ENCODE assay signal across 9 mouse cellular contexts in the genomic region with DNA sequence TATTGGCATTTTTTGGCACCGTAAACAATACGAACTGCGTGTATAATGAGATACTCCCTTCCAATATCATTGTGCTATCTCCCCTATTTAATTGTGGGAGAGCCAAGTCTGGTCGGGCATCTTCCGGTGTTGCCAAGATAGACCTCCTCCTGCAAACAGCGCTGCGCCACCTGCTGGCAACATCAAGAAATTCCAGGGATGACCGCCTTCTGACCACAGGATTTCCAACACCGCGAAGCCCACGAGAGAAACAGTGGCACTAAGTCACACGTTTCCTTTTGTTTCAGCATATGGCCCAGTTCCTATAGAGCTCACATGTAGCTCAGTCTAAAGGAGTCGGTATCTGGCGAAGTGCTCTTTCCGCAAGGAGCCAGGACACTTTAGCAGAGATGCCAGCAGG. TPM values are rescaled to one million over a fixed set of nuclear protein-coding genes. Genes with fewer than 3 reads are reported as not detected.
A peak's percentile ranks its signal among the peaks of the same experiment; 100 is the strongest.
DNase-seq lines count a peak whose midpoint lies in the region; ATAC-seq lines count a peak whose summit lies in the region.
"Had no signal": no experiment of that assay in that cellular context is flagged by ENCODE, and none has a peak within 500 bp of the region (broad histone marks: within the 10 kb centered on the region; RNA-seq: fewer than 3 reads in every experiment).

No protein-coding gene starts in this region.

- no peak for ATAC-seq in hindbrain, embryonic 15.5 days (ENCODE audit: low FRiP score, low read depth)
- no peak for ATAC-seq in limb, embryonic 11.5 days (ENCODE audit: insufficient number of reproducible peaks, low FRiP score, low TSS enrichment, low read depth)
- peak; percentile 30; the same call in 1 of the 2 replicates for ATAC-seq in monocyte, adult 5-6 weeks (replicated peaks; ENCODE audit: insufficient number of reproducible peaks, low FRiP score, low TSS enrichment, poor library complexity, severe bottlenecking)

- no peak overlapping the region for H3K4me3 ChIP-seq in hindbrain, embryonic 15.5 days
- H3K4me3 ChIP-seq in limb, embryonic 11.5 days (ENCODE audit: low read depth, low read length), result no peak overlapping the region
- H3K4me3 ChIP-seq: myocyte had no signal

- no peaks in the 10 kb centered on the region for H3K9me3 ChIP-seq in hindbrain, embryonic 15.5 days
- H3K9me3 ChIP-seq in limb, embryonic 11.5 days (ENCODE audit: control insufficient read depth, low read length), result no peaks in the 10 kb centered on the region

- H3K9ac ChIP-seq in hindbrain, embryonic 15.5 days, result no peak overlapping the region
- H3K9ac ChIP-seq in limb, embryonic 11.5 days (ENCODE audit: low read length), result no peak overlapping the region

- 14% methylated on average over 15 of the region's 15 CpGs for WGBS in hindbrain, embryonic 15.5 days
- WGBS in limb, embryonic 11.5 days, result 16% methylated on average over 15 of the region's 15 CpGs

- H3K36me3 ChIP-seq in hindbrain, embryonic 15.5 days, result no peaks in the 10 kb centered on the region
- H3K36me3 ChIP-seq in limb, embryonic 11.5 days (ENCODE audit: control insufficient read depth, insufficient read depth, low read length), result no peaks in the 10 kb centered on the region
- no peaks in the 10 kb centered on the region for H3K36me3 ChIP-seq in splenic B cell, adult 2 months (ENCODE audit: control insufficient read depth, insufficient read depth, low read length, poor library complexity, severe bottlenecking)

- 0 out of 2 replicates have a peak, but pooled peaks cover 3% of the 10 kb centered on the region for H3K4me1 ChIP-seq in hindbrain, embryonic 15.5 days (replicated peaks)
- H3K4me1 ChIP-seq in limb, embryonic 11.5 days (ENCODE audit: control insufficient read depth, insufficient read depth, low read length), result no peaks in the 10 kb centered on the region

- H3K27me3 ChIP-seq in hindbrain, embryonic 15.5 days, result peaks cover 6% of the 10 kb centered on the region; the same call in 1 of the 2 replicates
- no peaks in the 10 kb centered on the region for H3K27me3 ChIP-seq in limb, embryonic 11.5 days (ENCODE audit: control insufficient read depth, insufficient read depth, low read length)
- H3K27me3 ChIP-seq in splenic B cell, adult 2 months (ENCODE audit: control insufficient read depth, insufficient read depth, low read length, poor library complexity, severe bottlenecking), result no peaks in the 10 kb centered on the region; the same call in 1 of the 2 replicates

- peak overlapping the region; percentile 35; the same call in 1 of the 2 replicates for H3K4me2 ChIP-seq in hindbrain, embryonic 15.5 days
- H3K4me2 ChIP-seq in limb, embryonic 11.5 days (ENCODE audit: low read depth, severe bottlenecking), result 0 out of 2 replicates have a peak overlapping the region, but pooled peaks have one; percentile 10

- no peak overlapping the region for H3K27ac ChIP-seq in hindbrain, embryonic 15.5 days (replicated peaks)
- no peak overlapping the region for H3K27ac ChIP-seq in limb, embryonic 11.5 days (replicated peaks; ENCODE audit: low read depth, low read length)

- DNase-seq in left cerebral cortex, adult 18-20 months (ENCODE audit: low spot score in 2 of 2), result peak; percentile 63 to 74
- DNase-seq in left cerebral cortex, adult 11 months (ENCODE audit: low spot score), result no peak
- peak; percentile 38 to 61 for DNase-seq in cerebellum, adult 18-20 months
- peak; percentile 24 to 38 for DNase-seq in frontal cortex, postnatal 25 days (ENCODE audit: low spot score in 2 of 2)
- DNase-seq in limb, embryonic 11.5 days (ENCODE audit: low spot score), result peak; percentile 82
- DNase-seq in splenic B cell, adult 2 months (ENCODE audit: low read depth, low spot score), result peak; percentile 71

RNA-seq across cellular contexts. Expression of gene 4930469K13Rik, which starts 24.6 kb away (rescaled TPM):
- total RNA-seq in left cerebral cortex, adult 18-20 months (2021), result not detected
- 4.5 and 8.5 TPM in 2 replicates for polyA plus RNA-seq in hindbrain, embryonic 15.5 days (2015; fragmentation: Nextera tagmentation; extraction: Ambion mirVana)
- 0.52 and 0.93 TPM in 2 replicates for polyA plus RNA-seq in limb, embryonic 11.5 days (2014; fragmentation: Nextera tagmentation; extraction: Ambion mirVana)
- not detected in 3 replicates for total RNA-seq in monocyte, adult 5-6 weeks (2017)
- polyA plus RNA-seq: myocyte had no signal

RNA-seq across cellular contexts. Expression of gene Lcp2, which starts 27.1 kb away (rescaled TPM):
- total RNA-seq in left cerebral cortex, adult 18-20 months (2021), result 1 to 10 TPM; 2.9 to 4.0 TPM
- polyA plus RNA-seq in hindbrain, embryonic 15.5 days (2015; fragmentation: Nextera tagmentation; extraction: Ambion mirVana), result 1.7 and 2.5 TPM in 2 replicates
- 1.4 and 1.7 TPM in 2 replicates for polyA plus RNA-seq in limb, embryonic 11.5 days (2014; fragmentation: Nextera tagmentation; extraction: Ambion mirVana)
- 193 to 222 TPM (median 205 TPM) in 3 replicates for total RNA-seq in monocyte, adult 5-6 weeks (2017)

Comparison
In these comparisons a context has a peak if more than half of its experiments do, and no peak if none do; other contexts are left out.
1. RNA of gene Lcp2, which starts 27.1 kb away (total RNA-seq): 193 to 222 TPM in monocyte, adult 5-6 weeks; 2.9 to 4.0 TPM in left cerebral cortex, adult 18-20 months; every median in the first group is over 10 times any median in the second.